Mouse (Mus musculus): ENCODE measurements around the gene Pnpla6.

Gene Pnpla6

DNA sequence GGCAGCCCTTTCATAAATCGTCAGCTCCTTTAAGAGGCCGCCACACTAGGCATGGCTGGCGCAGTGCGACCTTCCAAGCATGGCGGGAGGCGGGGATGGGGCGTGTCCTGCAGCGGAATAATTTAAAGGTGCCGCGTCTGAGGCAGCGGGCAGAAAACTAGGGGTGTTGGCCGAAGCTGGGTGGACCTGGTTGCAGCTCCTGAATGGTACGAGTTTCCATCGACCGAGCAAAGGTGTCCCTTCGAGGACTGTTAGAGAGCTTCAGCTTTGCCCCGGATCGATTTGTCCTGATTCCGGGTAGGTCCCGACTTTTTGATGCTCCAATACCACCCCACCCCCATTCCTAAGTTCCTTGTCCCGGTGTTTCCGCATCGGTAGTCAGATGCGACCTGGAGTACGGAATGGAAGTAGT is at the start of gene Pnpla6:
Gene Pnpla6 (plus strand): TSS at position 125 of the 412 bp plus-strand sequence.
- peak; percentile 77 for DNase-seq (ENCODE audit: low spot score)

DNA sequence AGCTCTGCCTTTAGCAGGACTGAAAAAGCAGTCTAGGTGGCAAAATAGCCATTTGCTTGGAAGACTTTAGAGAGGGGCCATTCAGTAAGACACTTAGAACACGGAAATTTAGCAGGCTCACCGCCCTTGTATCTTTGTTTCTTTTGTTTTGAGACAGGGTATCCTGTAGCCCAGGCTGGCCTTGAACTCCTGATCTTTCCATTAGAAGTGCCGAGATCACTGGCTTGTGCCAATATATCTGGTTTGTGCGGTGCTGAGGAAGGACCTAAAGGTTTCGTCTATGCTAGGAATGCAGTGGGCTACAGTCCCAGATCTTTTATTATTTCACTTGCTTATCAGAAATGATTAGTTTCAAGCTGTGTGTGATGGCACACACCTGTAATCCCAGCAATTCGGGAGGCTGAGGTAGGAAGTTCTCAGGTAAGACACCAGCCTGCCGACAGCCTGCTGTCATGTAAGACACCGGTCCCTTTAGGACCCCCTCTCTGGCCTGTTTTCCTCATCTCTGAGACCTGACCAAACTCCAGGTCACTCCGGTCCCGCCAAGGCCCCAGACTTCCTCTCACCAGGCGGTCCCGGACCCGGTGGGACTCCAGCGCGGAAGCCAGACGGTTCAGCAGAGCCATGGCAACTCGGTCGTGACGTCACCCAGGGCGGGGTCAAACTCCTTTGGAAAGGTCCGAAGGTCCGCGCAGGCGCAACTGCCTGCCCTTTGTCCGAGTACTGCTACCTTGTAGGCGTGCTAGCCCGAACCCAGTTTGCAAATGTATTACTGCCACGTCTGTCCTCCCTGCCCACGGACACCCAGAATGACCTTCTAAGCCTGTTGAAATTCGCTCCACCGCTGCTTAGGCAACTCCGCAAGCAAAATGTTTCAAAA is 47.9 kb upstream of the Pnpla6 start, which contains the start of gene Pex11g:
Gene Pex11g (minus strand): TSS at position 675 of the 880 bp plus-strand sequence.
- DNase-seq (ENCODE audit: low spot score): peak; percentile 98

DNA sequence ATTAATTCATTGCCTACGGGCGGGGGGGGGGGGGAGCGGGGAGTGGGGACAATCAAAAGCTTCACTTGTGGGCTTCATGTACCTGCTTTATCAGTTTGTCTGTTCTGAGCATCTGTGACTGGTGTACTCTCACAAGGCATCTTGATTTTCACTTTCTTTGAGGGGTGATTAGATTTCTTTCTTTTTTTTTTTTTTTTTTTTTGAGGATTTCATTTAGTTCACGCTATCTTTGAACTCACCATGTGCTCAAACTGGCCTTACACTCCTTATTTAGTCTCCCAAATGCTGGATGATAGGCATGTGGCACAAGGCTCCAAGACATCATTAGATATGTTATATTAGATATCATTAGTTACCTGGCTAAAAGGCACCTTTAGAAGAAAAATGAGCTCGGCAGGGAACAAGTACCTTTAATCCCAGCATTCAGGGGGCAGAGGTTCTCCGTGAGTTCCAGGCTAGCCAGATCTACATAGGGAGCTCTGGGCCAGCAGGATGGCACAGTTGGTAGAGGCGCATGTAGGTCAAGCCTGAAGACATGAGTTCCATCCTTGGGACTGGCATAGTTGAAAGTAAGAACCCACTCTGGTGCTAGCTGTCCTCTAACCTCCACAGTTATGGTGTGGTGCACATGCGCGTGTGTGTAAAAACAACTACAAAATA is 47.2 kb upstream of the Pnpla6 start:
- no peak for DNase-seq (ENCODE audit: low spot score)

DNA sequence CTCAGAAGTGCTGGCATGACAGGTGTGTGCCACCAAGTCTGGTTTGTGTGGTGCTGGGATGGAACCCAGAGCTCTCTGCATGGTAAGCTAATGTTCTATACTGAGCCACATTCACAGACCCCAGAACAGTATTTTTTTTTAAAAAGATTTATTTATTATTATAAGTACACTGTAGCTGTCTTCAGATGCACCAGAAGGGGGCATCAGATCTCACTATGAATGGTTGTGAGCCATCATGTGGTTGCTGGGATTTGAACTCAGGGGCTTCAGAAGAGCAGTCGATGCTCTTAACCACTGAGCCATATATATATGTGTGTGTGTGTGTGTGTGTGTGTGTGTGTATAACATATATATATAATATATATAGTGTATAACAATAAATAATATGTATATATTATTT is 46.3 kb upstream of the Pnpla6 start:
- DNase-seq (ENCODE audit: low spot score): no peak

DNA sequence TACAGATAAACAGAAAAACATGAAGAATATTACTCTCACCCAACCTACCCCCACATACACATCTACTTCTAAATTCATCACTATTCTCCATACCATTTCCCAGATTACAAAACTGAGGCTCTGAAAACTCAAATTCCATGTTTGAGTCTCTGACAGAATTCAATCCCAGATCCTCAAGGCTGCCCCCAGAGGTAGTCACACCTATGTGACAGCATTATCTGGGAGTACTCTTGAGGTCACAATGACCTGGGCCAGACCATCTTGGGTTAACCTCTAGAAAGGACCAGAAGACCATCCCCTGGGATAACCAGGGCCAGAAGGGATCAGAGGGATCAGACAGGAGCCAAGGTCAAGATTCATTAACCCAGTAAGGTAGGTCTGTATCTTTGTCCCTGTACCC is 44.6 kb upstream of the Pnpla6 start, which contains the start of gene Tex45:
Gene Tex45 (plus strand): TSS at position 301 of the 400 bp plus-strand sequence.
- DNase-seq (ENCODE audit: low spot score): no peak

DNA sequence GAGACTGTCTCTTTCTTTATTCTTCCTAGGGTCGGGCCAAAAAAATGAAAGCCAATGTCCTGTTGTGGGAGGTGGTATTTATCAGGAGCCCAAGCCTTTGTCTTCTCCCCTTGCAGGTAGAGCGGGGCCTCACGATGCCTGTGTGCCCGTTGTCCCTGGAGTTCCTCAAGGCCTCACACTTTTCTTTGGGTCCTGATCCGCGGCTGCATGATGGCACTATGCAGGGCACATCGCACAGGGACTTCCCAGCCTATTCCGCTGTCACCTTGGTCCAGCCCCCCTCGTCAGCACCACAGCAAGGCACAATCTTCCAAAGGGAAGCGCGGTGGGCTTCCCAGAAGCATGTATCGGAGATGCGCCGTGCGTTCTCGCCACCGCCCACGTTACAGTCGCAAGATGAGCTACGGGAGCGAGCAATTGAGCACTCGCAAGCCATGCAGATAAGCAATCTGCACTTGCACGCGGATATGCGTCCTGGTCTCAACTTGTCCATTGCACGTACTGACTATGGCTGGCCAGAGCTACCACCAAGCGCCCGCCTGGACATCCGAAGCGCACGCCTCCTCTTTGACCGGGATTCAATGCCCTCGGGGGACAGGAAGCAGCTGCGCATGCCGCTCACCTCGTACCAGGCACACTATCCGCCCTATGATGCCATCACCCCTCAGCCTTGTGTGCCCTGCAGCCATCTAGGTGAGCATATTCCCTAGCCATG is 39.3 kb upstream of the Pnpla6 start:
- no peak for DNase-seq (ENCODE audit: low spot score)

DNA sequence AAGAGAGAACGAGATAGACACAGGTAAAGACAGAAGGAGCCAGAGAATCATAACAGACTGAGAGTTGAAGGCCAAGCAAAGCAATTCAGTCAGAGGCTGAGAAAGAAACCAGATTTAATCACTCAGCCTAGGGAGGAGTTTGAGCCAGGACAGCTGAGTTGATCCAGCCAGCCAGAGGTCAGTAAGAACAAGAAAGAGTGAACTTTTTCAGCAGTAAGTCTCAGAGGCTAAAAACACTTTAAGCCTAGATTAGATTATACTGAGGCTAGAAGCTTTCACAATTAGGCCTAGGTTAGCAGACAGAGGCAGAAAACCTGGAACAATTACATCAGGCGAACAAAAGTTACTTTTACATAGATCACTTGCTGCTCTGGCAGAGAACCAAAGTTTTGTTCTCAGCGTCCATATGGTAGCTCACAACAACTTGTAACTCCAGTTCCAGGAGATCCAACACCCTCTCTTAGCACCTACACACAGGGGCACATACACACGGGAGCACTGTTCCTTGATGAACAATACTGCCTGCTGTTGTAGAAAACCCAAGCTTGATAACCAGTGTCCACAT is 34.9 kb upstream of the Pnpla6 start:
- no peak for DNase-seq (ENCODE audit: low spot score)

DNA sequence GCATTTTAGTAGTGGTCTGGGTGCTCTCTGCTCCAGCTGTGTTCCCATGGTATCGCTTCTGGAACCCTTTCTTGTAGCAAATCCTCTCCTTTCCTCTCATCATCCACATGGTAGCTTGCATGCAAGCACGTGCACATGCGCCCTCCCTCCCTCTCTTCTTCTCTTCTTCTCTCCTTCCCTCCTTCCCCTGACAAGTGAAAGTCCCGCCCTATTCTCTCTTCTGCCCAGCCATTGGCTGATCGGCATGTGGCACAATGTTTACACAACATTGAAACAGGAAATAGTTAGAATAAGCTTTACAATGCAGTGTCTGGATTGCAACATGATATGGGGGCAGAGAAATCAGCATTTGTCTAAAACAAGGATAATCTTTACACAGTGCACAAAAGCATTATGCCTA is 33.6 kb upstream of the Pnpla6 start:
- DNase-seq (ENCODE audit: low spot score): no peak

DNA sequence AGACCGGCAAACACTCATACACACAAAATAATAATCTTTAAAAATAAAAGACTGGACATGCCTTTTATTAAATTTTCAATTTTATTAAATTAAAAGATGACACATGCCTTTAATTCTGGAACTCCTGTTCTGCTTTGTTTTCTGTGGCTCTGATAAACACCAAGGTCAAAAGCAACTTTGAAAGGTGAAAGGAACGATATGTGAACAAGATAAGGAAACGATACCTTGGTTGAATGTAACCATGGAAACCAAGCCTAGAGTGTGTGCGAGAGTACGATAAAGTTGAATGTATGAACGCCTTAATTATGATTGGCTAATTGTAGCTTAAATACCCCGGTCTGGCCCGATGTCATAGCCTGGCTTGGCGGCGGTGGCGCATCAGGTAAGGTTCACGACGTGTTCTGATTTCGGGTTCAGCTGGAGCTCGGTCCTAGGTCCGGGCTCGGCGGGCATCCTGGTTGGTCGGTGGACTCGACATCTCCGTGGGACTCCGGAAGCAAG is 32.9 kb upstream of the Pnpla6 start:
- DNase-seq (ENCODE audit: low spot score): no peak

DNA sequence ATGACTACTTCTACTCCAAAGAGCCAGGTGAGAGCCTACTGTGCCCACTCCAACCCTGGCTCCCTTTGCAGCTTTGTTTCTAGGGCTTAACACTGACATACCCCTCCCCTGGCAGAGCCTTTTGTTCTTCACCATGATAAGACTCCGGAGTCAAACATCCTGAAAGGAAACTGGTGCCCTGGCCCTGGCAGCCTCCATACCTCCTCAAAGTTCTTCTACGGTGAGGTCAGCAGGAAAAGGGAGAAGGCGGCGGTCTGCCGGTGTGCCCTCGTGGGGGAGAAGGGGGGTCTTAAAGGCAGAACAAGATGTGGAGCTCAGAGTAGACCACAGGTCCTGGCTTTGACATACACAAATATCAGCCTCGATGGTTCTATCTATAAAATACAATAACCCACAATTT is 31.6 kb upstream of the Pnpla6 start:
- DNase-seq (ENCODE audit: low spot score): no peak

DNA sequence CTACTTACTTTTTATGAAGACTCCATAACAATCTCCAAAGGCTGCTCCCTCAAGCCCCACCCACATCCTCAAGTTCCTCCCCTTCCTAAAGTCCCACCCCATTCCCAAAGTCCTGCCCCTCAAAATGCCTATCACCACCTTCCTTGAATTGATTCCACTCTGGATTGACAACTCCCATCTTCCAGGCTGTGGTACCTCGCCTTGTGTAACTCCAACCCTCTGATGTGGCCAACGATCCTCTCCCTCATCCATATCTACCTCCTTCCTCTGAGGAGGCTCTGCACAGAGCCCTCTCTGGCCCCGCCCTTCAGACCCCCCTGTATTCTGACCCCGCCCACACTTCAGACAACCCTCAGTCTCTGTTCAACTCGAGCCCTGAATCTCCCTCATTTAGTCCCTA is 30.0 kb upstream of the Pnpla6 start:
- no peak for DNase-seq (ENCODE audit: low spot score)

DNA sequence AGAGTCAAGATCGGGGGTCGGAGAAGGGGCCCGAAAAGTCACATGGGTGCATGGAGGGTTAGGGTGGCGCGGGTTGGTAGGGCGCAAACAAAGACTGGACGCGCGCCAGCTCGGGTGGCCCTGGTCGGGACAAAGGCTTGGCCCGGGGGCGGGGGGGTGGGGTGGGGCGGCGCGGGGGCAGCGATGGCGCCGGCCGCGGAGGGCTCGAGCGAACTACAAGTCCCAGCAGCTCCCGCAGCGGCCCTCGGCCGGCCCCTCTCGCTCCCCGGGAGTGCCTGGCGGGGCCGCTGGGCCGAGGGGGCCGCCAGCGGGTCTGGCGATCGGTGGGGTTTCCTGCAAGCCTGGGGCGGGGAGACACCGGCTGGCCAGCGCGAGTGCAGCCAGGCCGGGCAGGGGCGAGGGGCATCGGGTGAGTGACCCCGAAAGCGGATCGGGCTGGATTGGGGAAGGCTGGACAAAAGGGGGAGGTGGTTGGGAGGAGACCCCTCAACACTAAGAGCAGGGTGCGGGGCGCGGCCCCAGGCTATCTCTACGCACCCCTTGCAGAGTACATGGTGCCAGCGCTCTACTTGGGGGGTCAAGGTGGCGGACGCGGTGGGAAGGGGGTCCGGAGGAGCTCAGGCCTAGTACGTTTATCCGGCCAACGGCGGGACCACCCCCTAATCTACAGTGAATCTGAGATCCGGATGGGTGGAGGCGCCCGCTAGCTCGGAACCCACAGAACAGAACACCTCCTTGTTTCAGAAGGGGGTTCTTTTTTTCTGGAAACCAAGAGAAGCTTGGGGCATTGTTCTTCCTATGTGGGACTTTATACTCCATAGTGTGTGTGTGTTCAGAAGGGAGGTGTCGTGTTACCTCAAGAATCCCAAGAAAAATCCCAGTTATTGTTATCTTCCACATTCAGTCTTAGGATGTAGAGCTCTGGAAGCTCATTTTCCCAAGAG is 22.0 kb upstream of the Pnpla6 start, which contains the start of gene Zfp358:
Gene Zfp358 (plus strand): TSS at position 238 of the 944 bp plus-strand sequence.
- DNase-seq (ENCODE audit: low spot score): peak; percentile 60

DNA sequence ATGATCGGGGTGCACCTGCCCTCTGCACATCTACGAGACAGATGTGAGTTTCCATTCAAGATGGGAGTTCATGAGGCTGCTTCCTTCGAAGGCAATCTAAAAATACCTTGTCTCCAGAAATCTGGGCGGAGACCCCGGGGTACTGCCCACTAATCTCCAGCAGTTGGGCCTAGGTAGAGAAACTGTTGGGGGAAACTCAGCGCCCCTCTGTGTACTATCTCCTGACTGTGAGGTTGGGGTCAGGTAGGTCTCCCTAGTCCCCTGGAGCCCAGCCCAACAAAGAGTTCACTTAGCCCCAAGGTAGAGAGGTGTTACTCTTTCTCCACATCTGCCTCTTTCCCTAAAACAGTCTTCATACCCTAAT is 21.4 kb upstream of the Pnpla6 start:
- DNase-seq (ENCODE audit: low spot score): no peak

DNA sequence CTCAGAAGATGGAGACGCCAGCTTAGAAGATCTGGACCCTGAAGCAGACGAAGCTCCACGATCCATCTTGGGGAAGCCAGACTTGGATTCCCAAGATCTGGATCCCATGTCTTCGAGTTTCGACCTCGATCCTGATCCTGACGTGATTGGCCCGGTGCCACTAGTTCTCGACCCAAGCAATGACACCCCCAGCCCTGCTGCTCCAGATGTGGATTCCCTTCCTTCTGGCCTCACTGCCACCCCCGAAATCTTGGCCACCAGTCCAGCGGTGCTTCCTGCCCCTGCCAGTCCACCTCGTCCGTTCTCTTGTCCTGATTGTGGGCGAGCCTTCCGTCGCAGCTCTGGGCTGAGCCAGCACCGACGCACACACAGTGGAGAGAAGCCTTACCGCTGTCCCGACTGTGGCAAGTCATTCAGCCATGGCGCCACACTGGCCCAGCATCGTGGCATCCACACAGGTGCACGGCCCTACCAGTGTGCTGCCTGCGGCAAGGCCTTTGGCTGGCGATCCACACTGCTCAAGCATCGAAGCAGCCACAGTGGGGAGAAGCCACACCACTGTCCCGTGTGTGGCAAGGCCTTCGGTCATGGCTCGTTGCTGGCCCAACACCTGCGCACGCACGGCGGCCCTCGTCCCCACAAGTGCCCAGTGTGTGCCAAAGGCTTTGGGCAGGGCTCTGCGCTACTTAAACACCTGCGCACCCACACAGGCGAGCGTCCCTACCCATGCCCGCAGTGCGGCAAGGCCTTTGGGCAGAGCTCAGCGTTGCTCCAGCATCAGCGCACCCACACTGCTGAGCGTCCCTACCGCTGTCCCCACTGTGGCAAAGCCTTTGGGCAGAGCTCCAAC is 19.4 kb upstream of the Pnpla6 start:
- no peak for DNase-seq (ENCODE audit: low spot score)

DNA sequence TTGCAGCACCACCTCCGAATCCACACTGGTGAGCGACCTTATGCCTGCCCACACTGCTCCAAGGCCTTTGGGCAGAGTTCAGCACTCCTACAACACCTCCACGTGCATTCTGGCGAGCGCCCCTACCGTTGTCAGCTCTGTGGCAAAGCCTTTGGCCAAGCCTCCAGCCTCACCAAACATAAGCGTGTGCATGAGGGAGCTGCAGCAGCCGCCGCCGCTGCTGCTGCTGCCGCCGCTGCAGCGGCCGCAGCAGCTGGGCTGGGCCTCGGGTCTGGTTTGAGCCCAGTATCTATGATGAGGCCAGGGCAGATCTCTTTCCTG is 18.8 kb upstream of the Pnpla6 start:
- no peak for DNase-seq (ENCODE audit: low spot score)

DNA sequence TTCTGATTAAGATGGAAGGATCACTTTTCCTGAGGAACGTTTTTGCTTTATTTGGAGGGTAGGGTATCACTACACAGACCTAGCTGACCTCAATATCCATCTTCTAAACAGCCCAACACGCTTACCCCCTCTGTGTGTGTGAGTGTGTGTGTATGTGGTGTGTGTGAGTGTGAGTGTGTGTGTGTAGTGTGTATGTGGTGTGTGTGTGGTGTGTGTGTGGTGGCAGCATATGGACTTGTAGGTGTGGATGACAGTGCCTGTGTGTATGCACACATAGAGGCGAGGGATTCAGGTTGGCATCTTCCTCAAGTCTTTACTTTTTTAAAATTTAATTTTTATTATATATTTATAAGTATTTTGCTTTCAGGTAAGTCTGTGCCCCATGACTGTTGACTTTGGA is 16.6 kb upstream of the Pnpla6 start:
- no peak for DNase-seq (ENCODE audit: low spot score)

DNA sequence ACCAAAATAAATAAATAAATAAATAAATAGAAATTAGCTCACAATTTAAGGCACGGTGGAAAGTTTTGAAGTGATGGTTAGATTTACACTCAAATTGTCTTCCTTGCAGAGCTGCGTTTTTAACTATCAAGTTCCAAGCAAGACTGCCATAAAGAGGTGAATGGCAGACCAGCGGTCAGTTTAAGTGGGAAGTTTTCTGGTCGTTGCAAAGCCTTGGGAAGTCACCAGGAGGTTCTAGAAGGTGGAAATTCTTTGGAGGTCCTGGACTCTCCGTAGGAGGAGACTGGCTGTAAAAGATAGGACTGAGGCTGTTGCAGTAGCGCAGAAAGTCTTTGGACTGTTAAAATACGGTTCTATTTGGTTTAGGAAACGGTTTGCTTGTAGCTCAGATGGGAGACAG is 15.4 kb upstream of the Pnpla6 start:
- no peak for DNase-seq (ENCODE audit: low spot score)

DNA sequence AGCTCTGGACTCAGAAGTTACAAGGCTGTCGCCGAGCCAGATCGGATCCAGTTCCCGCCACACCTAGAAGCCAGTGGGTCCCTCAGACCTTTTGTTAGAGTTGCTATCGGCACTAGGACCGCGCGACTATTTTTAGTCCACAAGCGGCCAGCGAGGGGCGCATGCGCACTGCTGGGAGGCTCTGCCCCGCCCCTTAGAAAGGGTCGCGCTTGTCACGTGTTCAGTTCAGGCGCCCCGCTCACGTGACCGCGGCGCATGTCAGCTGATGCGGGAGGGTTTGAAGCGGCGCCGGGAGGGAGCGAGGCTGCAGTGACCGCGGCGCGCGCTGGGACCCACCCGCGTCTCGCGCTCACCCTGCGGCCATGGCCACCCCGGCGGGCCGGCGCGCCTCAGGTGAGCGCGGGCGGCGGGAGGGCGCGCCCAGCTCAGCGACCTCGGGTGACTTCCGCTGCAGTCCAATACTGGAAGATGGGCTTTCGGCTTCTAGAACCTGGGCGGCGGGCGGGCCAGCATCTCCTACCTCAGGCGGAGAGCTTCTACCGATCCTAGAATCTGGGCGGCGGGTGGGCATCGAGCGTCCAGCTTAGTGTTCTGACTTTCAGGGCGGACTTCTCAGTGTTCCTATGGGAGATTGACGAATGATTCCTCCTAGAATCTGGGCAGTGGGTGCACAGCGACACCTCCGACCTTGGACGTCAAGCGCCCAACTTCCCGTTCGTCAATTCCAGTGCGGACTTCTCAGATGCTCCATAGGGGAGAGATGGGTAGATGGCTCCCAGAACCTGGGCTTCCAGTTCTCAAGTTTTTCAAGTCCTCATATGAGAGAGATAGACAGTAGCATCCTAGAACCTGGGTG is 14.7 kb upstream of the Pnpla6 start, which contains the start of gene Mcoln1:
Gene Mcoln1 (plus strand): TSS at position 223 of the 856 bp plus-strand sequence.
- peak; percentile 93 for DNase-seq (ENCODE audit: low spot score)

DNA sequence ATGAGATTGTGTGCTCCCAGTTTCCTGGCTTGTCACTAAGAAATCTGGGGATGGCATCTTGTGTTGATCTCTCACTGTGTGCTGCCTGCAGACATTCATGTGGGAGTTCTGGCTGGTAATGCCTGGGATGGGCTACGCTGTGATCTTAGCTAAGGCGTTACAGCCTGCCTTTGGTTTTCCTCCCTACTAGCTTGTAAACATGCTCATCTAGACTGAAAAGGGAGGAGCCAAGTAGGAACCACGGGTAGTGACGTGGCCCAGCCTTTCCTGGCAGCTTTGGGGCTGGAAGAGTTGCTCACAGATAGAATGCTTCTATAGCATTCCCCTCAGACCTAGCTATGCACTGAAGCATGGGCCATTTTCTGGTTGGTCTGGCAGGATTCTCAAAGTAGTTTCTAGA is 13.0 kb upstream of the Pnpla6 start:
- DNase-seq (ENCODE audit: low spot score): no peak

Measured in ovary, postnatal 10 days (tissue).